Mouse (Mus musculus): Measurements from ENCODE around the gene Prkce. TPM values are rescaled to one million over a fixed set of nuclear protein-coding genes. Genes with fewer than 3 reads are reported as not detected.

Prkce gene
- polyA plus RNA-seq, 1 experiment from 2014 or later, result 18.7 TPM

DNA sequence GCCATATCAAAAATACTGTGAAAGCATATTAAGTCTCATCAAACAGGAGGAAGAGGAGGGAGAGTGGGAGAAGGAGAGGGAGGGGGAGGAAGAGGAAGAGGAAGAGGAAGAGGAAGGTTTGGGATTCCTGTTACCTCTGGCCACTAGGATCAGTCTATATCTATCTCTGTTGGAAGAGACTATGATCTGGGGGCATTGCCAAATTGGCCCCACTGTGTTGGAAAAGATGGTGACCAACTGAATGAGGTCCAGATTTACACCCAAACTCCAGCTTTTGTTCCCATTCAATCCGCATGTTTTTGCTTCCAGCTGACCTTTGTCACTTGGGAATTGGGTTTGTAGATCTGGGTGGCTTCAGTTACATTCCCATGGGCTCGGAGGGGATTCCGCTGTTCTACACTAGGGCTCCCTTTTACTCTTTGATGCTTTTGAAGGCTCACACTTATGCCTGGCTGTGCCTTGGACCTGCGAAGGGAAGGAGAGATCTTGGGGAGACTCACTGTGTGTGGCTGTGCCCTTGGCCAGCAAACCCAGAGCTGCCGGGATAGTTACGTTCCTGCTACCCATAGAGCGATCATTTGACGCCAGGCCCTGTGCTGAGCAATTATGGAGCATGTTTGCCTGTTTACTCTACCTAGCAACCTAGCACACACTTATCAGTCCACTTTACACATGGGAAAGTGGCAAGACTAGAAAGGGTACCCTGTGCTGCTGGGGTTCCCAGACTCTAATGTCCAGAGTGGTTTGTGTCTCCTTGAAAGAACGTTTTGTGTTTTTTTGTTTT is 106.2 kb downstream of the Prkce start:
- H3K4me3 ChIP-seq, result no peak overlapping the region
- ATAC-seq (ENCODE audit: low FRiP score), result no peak
- no peaks in the 10 kb centered on the region for H3K36me3 ChIP-seq
- H3K27me3 ChIP-seq, result no peaks in the 10 kb centered on the region
- no peak overlapping the region for H3K9ac ChIP-seq
- peaks cover 12% of the 10 kb centered on the region for H3K4me1 ChIP-seq (replicated peaks)
- 84% methylated on average over 9 of the region's 9 CpGs for WGBS
- H3K4me2 ChIP-seq, result no peak overlapping the region
- H3K9me3 ChIP-seq, result no peaks in the 10 kb centered on the region
- H3K27ac ChIP-seq, result no peak overlapping the region

DNA sequence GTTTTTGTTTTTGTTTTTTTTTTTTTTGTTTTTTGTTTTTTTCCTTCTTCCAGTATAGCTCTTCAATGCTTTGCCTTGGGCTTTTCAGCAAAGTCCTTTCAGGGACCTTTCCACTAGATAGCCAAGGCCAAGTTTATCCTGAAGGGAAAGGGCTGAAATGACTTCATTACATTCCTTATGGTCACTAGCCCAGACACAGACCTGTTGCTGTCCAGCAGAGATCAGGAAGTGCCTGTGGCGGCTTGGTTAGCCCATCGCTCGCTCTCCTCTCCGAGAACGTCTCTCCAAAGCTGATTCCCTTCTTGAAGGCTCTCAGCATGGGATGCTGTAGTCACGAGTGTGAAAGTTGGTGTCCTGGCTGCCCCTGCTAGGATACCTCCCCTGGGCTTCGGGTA is 106.8 kb downstream of the Prkce start:
- H3K36me3 ChIP-seq, result no peaks in the 10 kb centered on the region
- no peak for ATAC-seq (ENCODE audit: low FRiP score)
- no peak overlapping the region for H3K9ac ChIP-seq
- H3K27me3 ChIP-seq, result no peaks in the 10 kb centered on the region
- no peak overlapping the region for H3K4me2 ChIP-seq
- H3K4me3 ChIP-seq, result no peak overlapping the region
- 72% methylated on average over 7 of the region's 7 CpGs for WGBS
- peaks cover 13% of the 10 kb centered on the region for H3K4me1 ChIP-seq (replicated peaks)
- no peaks in the 10 kb centered on the region for H3K9me3 ChIP-seq
- no peak overlapping the region for H3K27ac ChIP-seq

DNA sequence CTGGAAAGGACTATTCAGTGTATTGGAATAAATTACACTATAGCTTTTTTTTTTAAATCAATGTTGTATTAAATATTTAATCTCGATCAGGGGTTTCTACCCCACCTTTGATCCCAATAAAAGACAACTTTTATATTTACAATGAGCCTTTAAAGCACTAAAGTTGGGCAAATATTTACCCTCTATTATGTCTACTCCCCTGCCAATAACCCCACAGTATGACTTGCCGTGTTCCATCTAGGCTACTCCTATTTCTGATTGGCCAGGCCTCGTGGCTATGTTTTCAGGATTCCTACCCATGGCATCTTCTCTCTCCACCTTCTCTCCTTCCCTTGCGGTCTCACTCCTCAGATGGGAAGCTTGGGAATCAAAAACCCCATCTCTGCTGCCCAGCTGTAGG is 108.8 kb downstream of the Prkce start:
- WGBS, result 92% methylated on average over 4 of the region's 4 CpGs
- H3K36me3 ChIP-seq, result no peaks in the 10 kb centered on the region
- peaks cover 26% of the 10 kb centered on the region for H3K4me1 ChIP-seq (replicated peaks)
- no peaks in the 10 kb centered on the region for H3K9me3 ChIP-seq
- ATAC-seq (ENCODE audit: low FRiP score), result no peak
- no peak overlapping the region for H3K27ac ChIP-seq
- no peak overlapping the region for H3K4me2 ChIP-seq
- H3K4me3 ChIP-seq, result no peak overlapping the region
- H3K27me3 ChIP-seq, result no peaks in the 10 kb centered on the region
- H3K9ac ChIP-seq, result no peak overlapping the region

DNA sequence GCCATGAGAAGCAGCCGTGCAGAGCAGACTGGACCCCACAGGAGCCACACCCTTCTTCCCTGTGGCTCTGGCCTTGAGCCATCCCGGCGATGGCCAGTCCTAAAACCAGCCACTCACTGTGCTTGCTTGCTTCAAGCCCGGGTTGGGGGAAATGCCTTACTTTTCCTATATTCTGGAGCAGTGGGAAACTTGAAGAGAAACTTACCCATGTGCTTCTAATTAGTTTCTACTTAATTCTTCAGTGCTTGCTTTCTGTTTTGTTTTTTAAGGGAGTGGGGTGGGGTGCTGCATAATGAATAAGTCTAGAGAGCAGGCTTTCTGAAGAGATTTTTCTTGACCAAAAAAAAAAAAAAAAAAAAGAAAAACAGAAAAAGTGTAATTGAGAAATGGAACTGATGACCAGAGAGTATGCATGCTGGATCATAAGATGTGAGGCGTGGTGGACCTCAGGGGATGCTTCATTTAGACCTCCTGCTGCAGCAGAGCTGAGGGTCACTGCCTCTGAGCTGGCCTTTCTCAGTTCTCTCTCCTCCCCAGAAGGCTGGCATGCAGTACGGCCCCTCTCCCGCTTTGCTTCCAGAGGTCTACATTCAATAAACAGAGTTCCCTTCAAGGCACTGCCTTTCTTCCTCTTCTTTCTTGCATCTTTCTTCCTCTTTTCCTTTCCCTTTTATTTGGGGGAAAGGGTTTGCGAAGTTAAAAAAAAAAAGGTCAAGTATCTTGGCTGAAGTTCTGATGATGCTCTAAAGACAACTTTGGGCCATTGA is 109.6 kb downstream of the Prkce start:
- no peaks in the 10 kb centered on the region for H3K36me3 ChIP-seq
- no peaks in the 10 kb centered on the region for H3K9me3 ChIP-seq
- no peak overlapping the region for H3K4me2 ChIP-seq
- H3K27me3 ChIP-seq, result no peaks in the 10 kb centered on the region
- H3K4me1 ChIP-seq (replicated peaks), result peaks cover 22% of the 10 kb centered on the region
- ATAC-seq (ENCODE audit: low FRiP score), result no peak
- H3K27ac ChIP-seq, result no peak overlapping the region
- no peak overlapping the region for H3K9ac ChIP-seq
- WGBS, result 73% methylated on average over 8 of the region's 8 CpGs
- H3K4me3 ChIP-seq, result no peak overlapping the region

DNA sequence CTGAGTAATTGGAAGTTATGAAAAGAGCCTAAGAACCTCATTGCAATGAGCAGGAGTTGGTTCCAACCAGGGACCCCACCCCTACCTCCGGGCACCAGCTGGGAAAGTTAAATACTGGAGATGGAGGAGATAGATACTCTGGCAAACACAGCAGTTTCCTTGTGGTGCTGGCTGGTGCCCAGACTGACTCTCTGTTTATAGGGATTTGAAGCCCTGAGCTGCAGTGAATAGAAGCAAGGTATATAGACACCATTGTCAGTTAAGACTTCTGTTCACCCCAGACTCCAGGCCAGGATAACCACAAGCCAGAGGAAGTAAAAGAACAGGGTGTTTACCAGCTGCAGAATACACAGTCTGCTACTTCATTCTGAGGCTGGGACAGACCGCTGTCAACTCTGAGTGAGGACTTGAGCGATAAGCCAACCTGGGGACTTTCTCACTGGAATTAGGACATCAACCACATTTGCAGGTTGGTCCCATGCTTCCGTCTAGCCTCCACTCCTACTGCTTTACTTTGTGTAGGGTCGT is 110.5 kb downstream of the Prkce start:
- 85% methylated on average over 5 of the region's 5 CpGs for WGBS

DNA sequence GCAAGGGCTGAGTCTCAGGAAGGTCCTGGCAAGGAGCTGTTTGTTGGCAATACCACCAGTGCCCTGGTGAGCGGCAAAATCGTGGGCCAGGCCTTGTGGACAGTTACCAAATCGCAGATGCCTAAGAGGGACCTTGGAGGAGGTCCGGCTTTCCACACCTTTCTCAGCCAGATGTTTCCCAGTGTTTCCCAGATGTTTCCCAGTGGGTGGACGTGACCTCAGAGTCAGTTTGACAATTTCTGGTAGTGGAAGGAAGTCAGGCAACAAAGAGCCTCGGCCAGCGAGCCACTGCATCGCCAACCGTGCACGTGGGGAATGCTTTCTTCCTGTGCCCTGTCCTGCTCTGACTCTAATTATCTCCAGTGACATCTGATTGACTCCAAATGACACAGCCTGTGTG is 112.2 kb downstream of the Prkce start:
- no peak overlapping the region for H3K27ac ChIP-seq
- WGBS, result 57% methylated on average over 10 of the region's 10 CpGs
- H3K27me3 ChIP-seq, result no peaks in the 10 kb centered on the region
- no peak overlapping the region for H3K9ac ChIP-seq
- no peaks in the 10 kb centered on the region for H3K9me3 ChIP-seq
- ATAC-seq (ENCODE audit: low FRiP score), result no peak
- peaks cover 30% of the 10 kb centered on the region for H3K4me1 ChIP-seq (replicated peaks)
- no peak overlapping the region for H3K4me3 ChIP-seq
- no peak overlapping the region for H3K4me2 ChIP-seq
- H3K36me3 ChIP-seq, result no peaks in the 10 kb centered on the region

More for the DNA sequence above, 110.5 kb downstream of the Prkce start:
- H3K4me2 ChIP-seq, result no peak overlapping the region
- no peaks in the 10 kb centered on the region for H3K9me3 ChIP-seq
- no peaks in the 10 kb centered on the region for H3K27me3 ChIP-seq
- no peaks in the 10 kb centered on the region for H3K36me3 ChIP-seq
- no peak overlapping the region for H3K9ac ChIP-seq
- H3K4me1 ChIP-seq (replicated peaks), result peaks cover 22% of the 10 kb centered on the region
- H3K4me3 ChIP-seq, result no peak overlapping the region
- ATAC-seq (ENCODE audit: low FRiP score), result no peak
- H3K27ac ChIP-seq, result no peak overlapping the region

DNA sequence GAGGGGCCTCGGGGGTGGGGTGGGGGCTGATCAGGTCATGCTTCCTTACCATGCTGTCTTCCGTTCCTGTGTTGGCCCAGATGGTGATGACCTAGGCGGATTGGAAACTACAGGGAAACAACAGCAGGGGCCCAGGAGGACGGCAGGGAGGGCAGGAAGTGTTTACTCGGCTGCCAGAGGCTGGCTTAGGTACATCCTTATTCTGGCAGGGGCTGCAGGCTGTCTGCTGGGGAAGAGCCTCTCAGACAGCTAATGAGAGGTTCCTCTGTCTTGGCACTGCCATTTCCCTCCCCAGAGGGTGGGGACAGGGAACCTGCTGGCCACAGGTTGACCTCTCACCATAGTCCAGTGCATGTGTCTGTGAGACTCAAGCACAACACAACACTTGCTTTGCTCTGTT is 116.2 kb downstream of the Prkce start:
- Histone ChIP-seq H3K4me2 (no peak overlapping the region), H3K4me3 (no peak overlapping the region), H3K4me1 (replicated peaks) (peaks cover 26% of the 10 kb centered on the region), H3K36me3 (no peaks in the 10 kb centered on the region), H3K27ac (no peak overlapping the region; the same call in 1 of the 2 replicates), H3K9me3 (no peaks in the 10 kb centered on the region), H3K9ac (no peak overlapping the region), H3K27me3 (no peaks in the 10 kb centered on the region)
- 51% methylated on average over 5 of the region's 5 CpGs for WGBS
- ATAC-seq (ENCODE audit: low FRiP score), result no peak

DNA sequence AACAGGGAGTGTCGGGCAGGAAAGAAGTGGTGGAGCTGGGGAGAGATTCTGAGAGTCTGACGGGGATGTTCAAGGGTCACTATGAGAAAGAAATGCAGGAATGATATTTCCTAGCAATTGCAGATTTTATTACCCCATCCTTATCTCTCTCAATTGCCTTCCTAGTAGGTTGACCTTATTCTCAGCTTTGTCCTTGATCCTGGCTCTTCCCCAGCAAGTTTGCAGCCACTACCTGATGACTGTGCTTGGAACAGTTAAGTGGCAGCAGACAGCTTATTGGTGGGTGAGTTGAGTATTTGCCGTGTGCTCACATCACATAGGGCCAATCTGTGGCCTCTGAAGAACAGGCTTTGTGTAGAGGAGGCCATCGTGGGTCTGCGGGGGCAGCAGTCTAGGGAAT is 117.5 kb downstream of the Prkce start:
- Histone ChIP-seq H3K4me1 (replicated peaks) (peaks cover 19% of the 10 kb centered on the region), H3K9ac (no peak overlapping the region), H3K9me3 (no peaks in the 10 kb centered on the region), H3K4me2 (no peak overlapping the region), H3K4me3 (no peak overlapping the region), H3K36me3 (no peaks in the 10 kb centered on the region), H3K27ac (no peak overlapping the region), H3K27me3 (no peaks in the 10 kb centered on the region)
- WGBS, result 94% methylated on average over 5 of the region's 5 CpGs
- ATAC-seq (ENCODE audit: low FRiP score), result no peak

DNA sequence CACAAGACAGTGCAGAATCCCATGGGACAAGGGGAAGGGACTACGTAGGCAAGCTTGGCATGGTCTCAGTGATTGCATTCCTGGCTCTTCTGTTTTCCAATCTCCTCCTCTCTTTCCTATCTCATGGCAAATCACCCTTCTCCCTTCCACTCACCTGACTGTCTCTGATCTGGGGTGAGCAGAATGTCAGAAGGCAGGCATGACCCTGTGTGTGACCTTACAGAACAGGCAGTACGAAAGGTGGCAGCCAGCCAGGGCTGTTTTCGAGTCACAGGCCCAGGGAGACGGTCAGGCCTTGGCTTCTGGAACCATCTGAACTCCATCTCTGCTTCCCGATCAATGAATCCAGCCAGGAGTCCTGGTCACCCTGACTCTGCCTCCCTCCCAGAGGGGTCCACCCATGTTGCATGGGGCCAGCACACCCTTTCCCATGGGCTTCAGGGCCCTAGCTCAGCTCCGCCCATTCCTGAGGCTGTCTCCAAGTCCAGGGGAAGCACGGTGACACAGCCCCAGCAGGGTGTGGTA is 119.2 kb downstream of the Prkce start:
- ATAC-seq (ENCODE audit: low FRiP score), result no peak
- Histone ChIP-seq H3K9ac (no peak overlapping the region), H3K9me3 (no peaks in the 10 kb centered on the region), H3K36me3 (no peaks in the 10 kb centered on the region), H3K4me2 (no peak overlapping the region), H3K4me1 (replicated peaks) (peaks cover 7% of the 10 kb centered on the region), H3K27ac (no peak overlapping the region), H3K4me3 (no peak overlapping the region), H3K27me3 (no peaks in the 10 kb centered on the region)
- 77% methylated on average over 7 of the region's 7 CpGs for whole genome bisulfite sequencing

DNA sequence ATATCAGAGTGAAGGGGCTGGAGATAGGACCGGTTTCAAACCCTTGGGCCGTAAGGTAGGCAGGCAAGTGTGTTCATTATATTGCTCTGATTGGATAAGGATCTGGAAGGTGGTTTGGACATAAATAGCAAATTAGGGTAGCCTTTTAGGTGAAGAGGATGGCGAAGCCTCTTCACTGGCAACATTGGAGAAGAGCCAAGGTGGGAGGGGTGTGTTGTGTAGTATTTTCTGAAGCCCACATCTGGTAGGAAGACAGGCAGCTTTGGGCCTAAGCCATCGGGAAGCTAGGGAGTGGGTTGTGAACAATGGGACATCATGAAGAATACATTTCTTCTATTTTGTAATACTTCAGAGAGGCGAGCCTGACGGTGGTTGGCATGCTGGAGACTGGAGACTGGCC is 125.1 kb downstream of the Prkce start:
- Histone ChIP-seq H3K27me3 (no peaks in the 10 kb centered on the region), H3K4me3 (no peak overlapping the region), H3K4me1 (replicated peaks) (peaks cover 2% of the 10 kb centered on the region), H3K9me3 (no peaks in the 10 kb centered on the region), H3K9ac (no peak overlapping the region), H3K4me2 (no peak overlapping the region), H3K27ac (no peak overlapping the region), H3K36me3 (no peaks in the 10 kb centered on the region)
- 91% methylated on average over 6 of the region's 6 CpGs for WGBS
- ATAC-seq (ENCODE audit: low FRiP score), result no peak

DNA sequence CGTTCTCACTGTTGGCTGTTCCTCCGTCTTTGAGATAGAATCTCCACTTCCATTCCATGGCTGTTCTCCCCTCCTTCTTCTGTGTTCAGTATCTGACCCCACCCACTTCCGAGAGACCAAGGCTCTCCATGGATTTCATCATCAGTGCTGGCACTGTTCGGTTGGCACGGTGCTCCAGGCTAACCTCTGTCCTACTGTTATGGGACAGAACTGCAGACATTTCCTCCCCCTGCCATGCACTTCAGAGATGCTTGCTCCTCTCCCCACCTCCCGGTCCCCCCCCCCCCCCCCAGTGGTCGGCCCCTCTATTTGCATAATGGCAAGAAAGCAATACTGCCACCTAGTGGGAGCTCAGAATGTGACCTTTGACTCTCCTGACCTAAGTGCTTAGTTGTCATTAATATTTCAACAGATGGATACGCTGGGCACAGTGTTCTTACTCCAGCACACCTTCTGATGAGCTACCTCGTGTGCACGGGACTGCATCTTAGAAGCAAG is 125.7 kb downstream of the Prkce start:
- H3K9me3 ChIP-seq, result no peaks in the 10 kb centered on the region
- no peak overlapping the region for H3K27ac ChIP-seq
- 49% methylated on average over 10 of the region's 10 CpGs for WGBS
- H3K27me3 ChIP-seq, result no peaks in the 10 kb centered on the region
- H3K36me3 ChIP-seq, result no peaks in the 10 kb centered on the region
- no peak overlapping the region for H3K4me3 ChIP-seq
- no peak overlapping the region for H3K9ac ChIP-seq
- H3K4me1 ChIP-seq (replicated peaks), result peaks cover 2% of the 10 kb centered on the region; the same call in 1 of the 2 replicates
- ATAC-seq (ENCODE audit: low FRiP score), result no peak
- no peak overlapping the region for H3K4me2 ChIP-seq

DNA sequence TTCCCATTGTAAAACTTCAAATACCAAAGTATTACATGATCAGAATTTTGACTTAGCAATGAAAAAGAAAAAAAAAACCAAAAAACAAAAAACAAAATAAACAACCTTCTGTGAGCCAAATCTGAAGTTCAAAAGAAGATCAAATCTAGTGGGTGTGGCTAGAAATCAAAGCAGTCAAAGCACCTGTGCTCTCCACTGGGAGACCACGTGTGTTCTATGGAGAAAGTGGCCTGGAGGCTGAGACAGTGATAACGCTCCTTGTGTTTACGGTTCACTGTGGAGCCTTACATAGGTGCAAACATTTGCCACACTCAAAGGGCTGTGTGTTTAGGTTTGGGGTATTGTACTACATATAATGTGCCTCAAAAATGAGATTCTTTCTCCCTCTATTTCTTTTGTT is 132.0 kb downstream of the Prkce start:
- WGBS, result 74% methylated on average over 3 of the region's 3 CpGs
- Histone ChIP-seq H3K4me3 (no peak overlapping the region), H3K27me3 (no peaks in the 10 kb centered on the region), H3K9me3 (no peaks in the 10 kb centered on the region), H3K27ac (no peak overlapping the region), H3K9ac (no peak overlapping the region), H3K4me2 (no peak overlapping the region), H3K4me1 (replicated peaks) (peaks cover 28% of the 10 kb centered on the region), H3K36me3 (no peaks in the 10 kb centered on the region)
- ATAC-seq (ENCODE audit: low FRiP score), result no peak
